Mouse (Mus musculus): ENCODE data around the gene Kprp. TPM values are rescaled to one million over a fixed set of nuclear protein-coding genes. Genes with fewer than 3 reads are reported as not detected.

Gene Kprp
- polyA plus RNA-seq, 1 experiment, result not detected

GRCm38 (mm10) chr3:92778799-92779198 lies 48.2 kb downstream of the Kprp start, which contains the start of gene Lce1i:
Lce1i (minus strand) TSS chr3:92778899.
- H3K4me3 ChIP-seq (replicated peaks; ENCODE audit: control insufficient read depth, low read depth, low read length), result no peak within 1 kb of the TSS
- WGBS, result 68% methylated on average over 1 of the region's 1 CpGs
- H3K4me1 ChIP-seq (ENCODE audit: control insufficient read depth, insufficient read depth, low read length), result no peaks in the 10 kb centered on the region
- H3K27ac ChIP-seq (ENCODE audit: control insufficient read depth, insufficient read depth, low read depth, low read length, poor library complexity), result no peak within 1 kb of the TSS
- no peak for TF ChIP-seq POLR2A (IDR thresholded peaks at IDR 0.05; ENCODE audit: borderline replicate concordance, control insufficient read depth, low read depth, low read length)
- no peak for TF ChIP-seq CTCF (IDR thresholded peaks at IDR 0.05; ENCODE audit: control insufficient read depth, insufficient read depth, low read length)

Other genes starting within 250 kb of the Kprp start
- not detected in 2 replicates for gene Smcp, start 238.2 kb downstream of the Kprp start, polyA plus RNA-seq (2011; ENCODE audit: insufficient read depth, insufficient read length, low replicate concordance, missing spikeins)
- not detected in 2 replicates for gene 2210017I01Rik, start 219.8 kb downstream of the Kprp start, polyA plus RNA-seq (2011; ENCODE audit: insufficient read depth, insufficient read length, low replicate concordance, missing spikeins)
- gene Lce6a, start 205.6 kb downstream of the Kprp start, polyA plus RNA-seq (2011; ENCODE audit: insufficient read depth, insufficient read length, low replicate concordance, missing spikeins), result not detected in 2 replicates
- not detected in 2 replicates for gene Lce1a1, start 178.9 kb downstream of the Kprp start, polyA plus RNA-seq (2011; ENCODE audit: insufficient read depth, insufficient read length, low replicate concordance, missing spikeins)
- gene Lce1b, start 170.3 kb downstream of the Kprp start, polyA plus RNA-seq (2011; ENCODE audit: insufficient read depth, insufficient read length, low replicate concordance, missing spikeins), result not detected in 2 replicates
- gene Lce1a2, start 156.9 kb downstream of the Kprp start, polyA plus RNA-seq (2011; ENCODE audit: insufficient read depth, insufficient read length, low replicate concordance, missing spikeins), result not detected in 2 replicates
- gene Lce1c, start 148.0 kb downstream of the Kprp start, polyA plus RNA-seq (2011; ENCODE audit: insufficient read depth, insufficient read length, low replicate concordance, missing spikeins), result not detected in 2 replicates
- gene Lce1d, start 140.0 kb downstream of the Kprp start, polyA plus RNA-seq (2011; ENCODE audit: insufficient read depth, insufficient read length, low replicate concordance, missing spikeins), result not detected in 2 replicates
- gene Lce1e, start 118.2 kb downstream of the Kprp start, polyA plus RNA-seq (2011; ENCODE audit: insufficient read depth, insufficient read length, low replicate concordance, missing spikeins), result not detected in 2 replicates
- not detected in 2 replicates for gene Lce1f, start 106.9 kb downstream of the Kprp start, polyA plus RNA-seq (2011; ENCODE audit: insufficient read depth, insufficient read length, low replicate concordance, missing spikeins)
- not detected in 2 replicates for gene Gm38119, start 88.2 kb downstream of the Kprp start, polyA plus RNA-seq (2011; ENCODE audit: insufficient read depth, insufficient read length, low replicate concordance, missing spikeins)
- not detected in 2 replicates for gene Lce1g, start 74.9 kb downstream of the Kprp start, polyA plus RNA-seq (2011; ENCODE audit: insufficient read depth, insufficient read length, low replicate concordance, missing spikeins)
- gene Lce1h, start 62.2 kb downstream of the Kprp start, polyA plus RNA-seq (2011; ENCODE audit: insufficient read depth, insufficient read length, low replicate concordance, missing spikeins), result not detected in 2 replicates
- gene Lce1i, start 48.3 kb downstream of the Kprp start, polyA plus RNA-seq (2011; ENCODE audit: insufficient read depth, insufficient read length, low replicate concordance, missing spikeins), result not detected in 2 replicates
- not detected in 2 replicates for gene Lce1j, start 36.7 kb downstream of the Kprp start, polyA plus RNA-seq (2011; ENCODE audit: insufficient read depth, insufficient read length, low replicate concordance, missing spikeins)
- not detected in 2 replicates for gene Lce1k, start 19.4 kb downstream of the Kprp start, polyA plus RNA-seq (2011; ENCODE audit: insufficient read depth, insufficient read length, low replicate concordance, missing spikeins)
- gene Lce1l, start 24.0 kb upstream of the Kprp start, polyA plus RNA-seq (2011; ENCODE audit: insufficient read depth, insufficient read length, low replicate concordance, missing spikeins), result not detected in 2 replicates
- gene 2310050C09Rik, start 43.0 kb upstream of the Kprp start, polyA plus RNA-seq (2011; ENCODE audit: insufficient read depth, insufficient read length, low replicate concordance, missing spikeins), result not detected in 2 replicates
- gene Lce3a, start 99.0 kb upstream of the Kprp start, polyA plus RNA-seq (2011; ENCODE audit: insufficient read depth, insufficient read length, low replicate concordance, missing spikeins), result not detected in 2 replicates
- not detected in 2 replicates for gene Lce3b, start 105.7 kb upstream of the Kprp start, polyA plus RNA-seq (2011; ENCODE audit: insufficient read depth, insufficient read length, low replicate concordance, missing spikeins)
- not detected in 2 replicates for gene Lce3c, start 117.2 kb upstream of the Kprp start, polyA plus RNA-seq (2011; ENCODE audit: insufficient read depth, insufficient read length, low replicate concordance, missing spikeins)
- not detected in 2 replicates for gene Lce3d, start 130.1 kb upstream of the Kprp start, polyA plus RNA-seq (2011; ENCODE audit: insufficient read depth, insufficient read length, low replicate concordance, missing spikeins)
- gene Lce3e, start 139.8 kb upstream of the Kprp start, polyA plus RNA-seq (2011; ENCODE audit: insufficient read depth, insufficient read length, low replicate concordance, missing spikeins), result not detected in 2 replicates
- gene Lce3f, start 165.0 kb upstream of the Kprp start, polyA plus RNA-seq (2011; ENCODE audit: insufficient read depth, insufficient read length, low replicate concordance, missing spikeins), result not detected in 2 replicates
- gene Crct1, start 188.4 kb upstream of the Kprp start, polyA plus RNA-seq (2011; ENCODE audit: insufficient read depth, insufficient read length, low replicate concordance, missing spikeins), result not detected in 2 replicates
- gene Lce1m, start 191.8 kb upstream of the Kprp start, polyA plus RNA-seq (2011; ENCODE audit: insufficient read depth, insufficient read length, low replicate concordance, missing spikeins), result not detected in 2 replicates
- not detected in 2 replicates for gene Gm4858, start 241.6 kb upstream of the Kprp start, polyA plus RNA-seq (2011; ENCODE audit: insufficient read depth, insufficient read length, low replicate concordance, missing spikeins)

All from bone marrow, adult 2 months (tissue).